Mouse (Mus musculus): ENCODE data around the gene Ranbp2.
"Not testable (repeated sequence)": the region's sequence is repeated elsewhere in the genome, so short reads cannot be mapped to it uniquely, and the experiment has no call there.

Gene Ranbp2

DNA sequence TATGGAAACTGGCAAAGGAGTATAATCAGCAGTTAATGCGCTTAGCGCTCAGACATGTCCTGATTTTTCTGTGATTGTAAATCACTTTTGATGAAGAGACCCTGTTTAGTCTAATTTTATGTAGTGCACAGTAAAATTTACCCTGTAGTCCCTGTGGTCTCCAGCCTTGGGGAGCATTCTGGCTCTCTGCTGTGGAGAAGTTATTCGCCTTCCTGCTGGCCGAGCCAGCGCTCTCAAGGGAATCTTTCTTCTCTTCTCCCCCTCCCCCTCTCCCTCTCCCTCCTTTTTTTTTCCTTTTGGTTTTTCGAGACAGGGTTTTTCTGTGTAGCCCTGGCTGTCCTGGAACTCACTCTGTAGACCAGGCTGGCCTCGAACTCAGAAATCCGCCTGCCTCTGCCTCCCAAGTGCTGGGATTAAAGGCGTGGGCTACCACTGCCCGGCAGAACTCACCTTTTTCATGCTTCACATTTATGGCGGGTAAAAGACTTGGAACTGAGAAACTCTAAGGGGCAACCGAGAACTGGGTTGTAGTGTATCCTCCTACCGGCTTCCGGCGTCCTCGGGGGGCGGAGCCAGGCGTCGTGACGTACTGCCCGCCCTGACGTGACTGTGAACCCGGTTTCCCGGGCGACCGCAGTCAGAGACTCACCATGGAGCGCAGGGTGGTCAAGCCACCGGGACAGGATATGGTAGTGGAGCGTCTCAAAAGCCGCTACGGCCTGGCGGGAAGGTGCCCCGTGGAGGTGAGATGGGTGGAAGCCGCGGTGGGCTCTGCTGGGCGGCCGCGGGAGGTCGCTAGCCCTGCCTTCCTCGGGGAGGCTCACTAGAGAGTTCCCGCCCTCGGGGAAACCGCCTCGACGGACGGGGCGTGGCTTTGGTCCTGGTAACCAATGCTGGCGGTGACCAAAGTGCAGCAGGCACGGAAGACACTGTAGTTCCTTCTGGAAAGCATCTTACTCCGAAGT lies 50.9 kb downstream of the Ranbp2 start, which contains the start of gene Ccdc138:
Gene Ccdc138, plus strand, starts transcription at position 629 of the 965 bp plus-strand sequence.
- peak; percentile 83 for DNase-seq (ENCODE audit: low read depth, low spot score)

- DNase-seq (ENCODE audit: low read depth, low spot score), result no peak
Observed at GRCm38 (mm10) chr10:58498516-58498915, 51.8 kb downstream of the Ranbp2 start.

DNA sequence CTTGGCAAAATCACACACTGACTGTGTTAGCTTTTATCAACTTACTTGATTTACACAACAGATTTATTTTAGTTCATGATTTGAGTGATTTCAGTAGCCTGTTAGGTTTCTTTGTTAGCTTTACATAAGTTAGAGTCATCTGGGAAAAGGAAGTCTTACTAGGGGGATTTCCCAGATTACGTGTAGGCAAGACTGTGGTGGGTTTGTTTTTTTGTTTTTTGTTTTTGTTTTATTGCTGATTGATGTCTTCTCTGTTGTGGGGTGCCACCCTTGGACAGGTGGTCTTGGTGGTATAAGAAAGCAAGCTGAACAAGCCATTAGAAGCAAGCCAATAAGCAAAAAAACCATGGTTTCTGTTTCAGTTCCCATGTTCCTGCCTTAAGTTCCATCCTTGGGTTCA lies 82.6 kb downstream of the Ranbp2 start:
- DNase-seq (ENCODE audit: low read depth, low spot score), result no peak

- DNase-seq (ENCODE audit: low read depth, low spot score), result no peak
Observed at GRCm38 (mm10) chr10:58530896-58531790, 84.4 kb downstream of the Ranbp2 start.

DNA sequence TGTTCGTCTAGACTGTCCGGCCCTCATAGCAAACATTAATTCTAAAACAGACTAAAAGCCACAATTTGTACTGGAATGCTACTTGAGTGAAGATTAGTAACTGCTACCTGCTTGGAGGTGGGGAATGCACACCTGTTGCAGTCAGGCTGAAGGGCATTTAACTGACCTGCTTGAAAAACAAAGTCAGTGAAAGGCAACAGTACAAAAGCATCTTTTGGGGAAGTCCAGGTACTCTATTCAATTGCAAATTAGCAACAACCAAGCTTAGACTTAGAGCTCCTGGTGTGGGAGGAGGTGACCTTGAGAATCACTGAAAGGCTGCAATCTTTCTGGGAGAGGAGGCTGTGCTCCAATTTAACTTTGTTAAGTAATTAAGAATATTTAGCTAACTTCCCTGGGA lies 85.5 kb downstream of the Ranbp2 start:
- DNase-seq (ENCODE audit: low read depth, low spot score), result no peak

DNA sequence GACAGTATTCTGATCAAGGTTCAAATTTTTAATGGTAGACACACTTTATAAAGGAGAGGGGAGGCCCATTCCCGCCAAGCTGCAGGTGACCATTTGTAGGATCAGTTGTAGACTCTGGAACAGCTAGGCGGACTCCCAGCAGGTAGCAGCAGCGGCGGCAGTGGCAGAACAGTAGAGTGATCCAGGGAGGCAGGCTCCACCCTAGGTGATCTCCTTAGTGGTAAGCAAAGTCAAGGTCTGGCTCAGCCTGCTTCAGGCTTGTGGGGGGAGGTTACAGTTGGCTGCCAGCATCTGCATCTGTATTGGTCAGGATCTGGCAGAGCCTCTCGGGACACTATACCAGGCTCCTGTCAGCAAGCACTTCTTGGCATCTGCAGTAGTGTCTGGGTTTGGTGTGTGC lies 89.6 kb downstream of the Ranbp2 start:
- not testable (repeated sequence) for DNase-seq (ENCODE audit: low read depth, low spot score)

DNA sequence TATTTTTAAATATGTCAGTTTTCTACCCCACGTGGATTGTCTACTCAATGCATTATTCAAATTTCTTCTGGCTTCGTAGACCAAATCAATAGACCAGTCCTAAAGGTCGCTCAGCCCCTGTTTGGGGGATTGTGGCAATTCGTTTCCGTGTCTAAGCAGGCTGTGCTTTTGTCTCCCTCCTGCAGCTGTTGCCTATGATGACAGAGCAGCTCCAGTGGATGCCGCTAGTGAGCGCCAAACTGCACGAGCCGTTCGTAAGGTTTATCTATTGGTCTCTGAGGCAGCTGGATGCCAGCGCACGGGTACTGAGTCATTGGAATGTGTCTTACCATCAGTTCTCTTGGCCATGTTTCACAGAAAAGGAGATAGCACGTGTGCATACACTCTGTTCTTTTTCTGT lies 93.9 kb downstream of the Ranbp2 start:
- no peak for DNase-seq (ENCODE audit: low read depth, low spot score)

All from embryo, embryonic 11.5 days (tissue).